Mouse (Mus musculus): ENCODE measurements around the gene Has1. TPM values are rescaled to one million over a fixed set of nuclear protein-coding genes. Genes with fewer than 3 reads are reported as not detected.

The Has1 gene
- polyA plus RNA-seq, 1 experiment, result 0.16 TPM

GRCm38 (mm10) chr17:17882672-17883071 lies 27.7 kb upstream of the Has1 start:
- WGBS, result 75% methylated on average over 3 of the region's 3 CpGs

DNA sequence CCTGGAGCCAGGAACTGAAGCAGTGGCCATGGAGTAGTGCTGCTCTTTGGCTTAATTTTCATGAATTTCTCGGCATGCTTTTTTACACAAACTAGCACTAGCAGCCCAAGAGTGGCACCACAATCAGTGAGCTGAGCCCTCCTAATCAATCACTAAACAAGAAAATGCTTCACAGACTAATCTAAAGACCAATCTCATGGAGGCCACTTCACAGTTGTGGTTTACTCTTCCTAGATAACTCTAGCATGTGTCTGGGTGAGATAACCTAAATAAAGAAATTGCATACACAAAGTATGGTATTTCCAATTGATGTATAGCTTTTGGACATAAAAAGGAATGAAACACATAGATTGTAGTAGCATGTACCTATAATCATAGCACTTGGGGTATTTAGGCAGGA lies 24.3 kb upstream of the Has1 start:
- no peaks in the 10 kb centered on the region for H3K4me1 ChIP-seq (ENCODE audit: control insufficient read depth, insufficient read depth, insufficient read length, low read length)
- no peaks in the 10 kb centered on the region for H3K36me3 ChIP-seq (ENCODE audit: control insufficient read depth, insufficient read depth, low read length)
- 86% methylated on average over 1 of the region's 1 CpGs for WGBS
- H3K4me3 ChIP-seq (ENCODE audit: low read depth, low read length), result no peak overlapping the region
- no peak overlapping the region for H3K27ac ChIP-seq (ENCODE audit: insufficient read depth, low read depth, low read length)
- no peak for TF ChIP-seq CTCF (IDR thresholded peaks at IDR 0.05; ENCODE audit: extremely low read depth, insufficient read length, insufficient replicate concordance, low read depth, low read length)
- H3K27me3 ChIP-seq (ENCODE audit: control insufficient read depth, insufficient read depth, low read length), result no peaks in the 10 kb centered on the region

More at GRCm38 (mm10) chr17:17882672-17883071, 27.7 kb upstream of the Has1 start:
- H3K4me3 ChIP-seq (ENCODE audit: low read depth, low read length), result no peak overlapping the region
- no peaks in the 10 kb centered on the region for H3K36me3 ChIP-seq (ENCODE audit: control insufficient read depth, insufficient read depth, low read length)
- no peak overlapping the region for H3K27ac ChIP-seq (ENCODE audit: insufficient read depth, low read depth, low read length)
- no peak for TF ChIP-seq CTCF (IDR thresholded peaks at IDR 0.05; ENCODE audit: extremely low read depth, insufficient read length, insufficient replicate concordance, low read depth, low read length)
- no peak for TF ChIP-seq POLR2A (IDR thresholded peaks at IDR 0.05; ENCODE audit: low read depth, low read length)
- no peaks in the 10 kb centered on the region for H3K27me3 ChIP-seq (ENCODE audit: control insufficient read depth, insufficient read depth, low read length)
- H3K4me1 ChIP-seq (ENCODE audit: control insufficient read depth, insufficient read depth, insufficient read length, low read length), result no peaks in the 10 kb centered on the region

- no peaks in the 10 kb centered on the region for H3K27me3 ChIP-seq (ENCODE audit: control insufficient read depth, insufficient read depth, low read length)
- no peaks in the 10 kb centered on the region for H3K36me3 ChIP-seq (ENCODE audit: control insufficient read depth, insufficient read depth, low read length)
- 74% methylated on average over 2 of the region's 2 CpGs for WGBS
- no peaks in the 10 kb centered on the region for H3K4me1 ChIP-seq (ENCODE audit: control insufficient read depth, insufficient read depth, insufficient read length, low read length)
- H3K4me3 ChIP-seq (ENCODE audit: low read depth, low read length), result no peak overlapping the region
- TF ChIP-seq CTCF (IDR thresholded peaks at IDR 0.05; ENCODE audit: extremely low read depth, insufficient read length, insufficient replicate concordance, low read depth, low read length) (no peak), POLR2A (IDR thresholded peaks at IDR 0.05; ENCODE audit: low read depth, low read length) (no peak)
- H3K27ac ChIP-seq (ENCODE audit: insufficient read depth, low read depth, low read length), result no peak overlapping the region
These were observed 16.7 kb upstream of the Has1 start for GRCm38 (mm10) chr17:17871697-17872096.

GRCm38 (mm10) chr17:17870892-17871550 lies 16.0 kb upstream of the Has1 start:
- no peak overlapping the region for H3K27ac ChIP-seq (ENCODE audit: insufficient read depth, low read depth, low read length)

DNA sequence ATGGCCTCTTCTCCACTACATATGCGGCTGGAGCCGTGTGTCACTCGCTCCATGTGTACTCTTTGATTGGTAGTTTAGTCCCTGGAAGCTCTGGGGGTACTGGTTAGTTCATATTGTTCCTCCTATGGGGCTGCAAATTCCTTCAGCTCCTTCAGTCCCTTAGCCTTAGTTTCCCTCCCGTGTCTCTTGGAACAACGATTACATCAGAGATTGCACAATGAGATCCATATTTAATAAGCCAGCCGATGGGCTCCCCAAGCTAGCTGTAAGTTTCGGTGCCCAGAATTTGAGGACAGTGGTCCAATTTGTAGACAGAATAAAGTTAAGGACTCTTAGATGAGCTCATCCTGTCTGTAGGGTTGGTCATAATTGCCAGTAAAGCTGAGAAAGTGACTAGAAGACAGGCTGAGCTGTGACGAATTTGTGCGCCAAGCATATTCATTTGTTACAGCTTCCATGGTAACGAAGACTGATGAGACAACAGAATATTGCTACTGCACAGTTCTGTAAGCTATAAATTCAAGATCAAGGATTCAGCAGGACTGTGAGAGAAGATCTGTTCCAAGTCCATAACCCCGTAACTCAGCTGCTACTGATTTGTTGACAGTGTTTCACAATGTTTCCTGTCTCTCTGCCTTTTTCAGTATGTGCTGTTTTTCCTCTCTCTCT lies 11.9 kb upstream of the Has1 start:
- Histone ChIP-seq H3K4me3 (ENCODE audit: low read depth, low read length) (no peak overlapping the region), H3K27me3 (ENCODE audit: control insufficient read depth, insufficient read depth, low read length) (no peaks in the 10 kb centered on the region), H3K4me1 (ENCODE audit: control insufficient read depth, insufficient read depth, insufficient read length, low read length) (no peaks in the 10 kb centered on the region), H3K36me3 (ENCODE audit: control insufficient read depth, insufficient read depth, low read length) (no peaks in the 10 kb centered on the region), H3K27ac (ENCODE audit: insufficient read depth, low read depth, low read length) (no peak overlapping the region)
- WGBS, result 77% methylated on average over 11 of the region's 11 CpGs
- TF ChIP-seq POLR2A (IDR thresholded peaks at IDR 0.05; ENCODE audit: low read depth, low read length), result no peak
- no peak for TF ChIP-seq CTCF (IDR thresholded peaks at IDR 0.05; ENCODE audit: extremely low read depth, insufficient read length, insufficient replicate concordance, low read depth, low read length)

More at GRCm38 (mm10) chr17:17870892-17871550, 16.0 kb upstream of the Has1 start:
- H3K4me1 ChIP-seq (ENCODE audit: control insufficient read depth, insufficient read depth, insufficient read length, low read length), result no peaks in the 10 kb centered on the region
- no peaks in the 10 kb centered on the region for H3K36me3 ChIP-seq (ENCODE audit: control insufficient read depth, insufficient read depth, low read length)
- no peak for TF ChIP-seq POLR2A (IDR thresholded peaks at IDR 0.05; ENCODE audit: low read depth, low read length)
- TF ChIP-seq CTCF (IDR thresholded peaks at IDR 0.05; ENCODE audit: extremely low read depth, insufficient read length, insufficient replicate concordance, low read depth, low read length), result no peak
- WGBS, result 68% methylated on average over 2 of the region's 2 CpGs
- no peaks in the 10 kb centered on the region for H3K27me3 ChIP-seq (ENCODE audit: control insufficient read depth, insufficient read depth, low read length)
- H3K4me3 ChIP-seq (ENCODE audit: low read depth, low read length), result no peak overlapping the region

GRCm38 (mm10) chr17:17865168-17865567 lies 10.2 kb upstream of the Has1 start:
- no peaks in the 10 kb centered on the region for H3K27me3 ChIP-seq (ENCODE audit: control insufficient read depth, insufficient read depth, low read length)
- no peaks in the 10 kb centered on the region for H3K36me3 ChIP-seq (ENCODE audit: control insufficient read depth, insufficient read depth, low read length)
- no peak overlapping the region for H3K4me3 ChIP-seq (ENCODE audit: low read depth, low read length)
- H3K4me1 ChIP-seq (ENCODE audit: control insufficient read depth, insufficient read depth, insufficient read length, low read length), result no peaks in the 10 kb centered on the region
- no peak overlapping the region for H3K27ac ChIP-seq (ENCODE audit: insufficient read depth, low read depth, low read length)
- 50% methylated on average over 2 of the region's 2 CpGs for WGBS
- TF ChIP-seq CTCF (IDR thresholded peaks at IDR 0.05; ENCODE audit: extremely low read depth, insufficient read length, insufficient replicate concordance, low read depth, low read length) (no peak), POLR2A (IDR thresholded peaks at IDR 0.05; ENCODE audit: low read depth, low read length) (no peak)

DNA sequence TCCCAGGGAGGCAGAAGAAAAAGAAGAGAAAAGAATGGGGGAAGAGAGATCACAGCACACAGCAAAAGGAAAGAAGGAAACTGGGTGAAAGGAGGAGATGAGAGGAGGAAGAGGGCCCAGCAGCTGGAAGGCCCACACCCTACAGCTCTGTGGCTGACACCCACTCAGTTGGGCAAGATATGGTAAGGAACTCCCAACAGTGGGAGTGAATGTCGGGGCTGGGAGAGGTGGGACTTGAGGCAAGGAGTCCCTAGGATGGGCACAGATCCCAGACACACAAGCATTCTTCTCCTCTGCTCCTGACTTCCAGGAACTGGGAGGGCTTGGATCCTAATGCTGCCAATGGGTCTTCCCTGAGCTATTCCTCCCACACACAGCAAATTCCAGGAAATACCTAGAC lies 7.4 kb upstream of the Has1 start:
- 67% methylated on average over 1 of the region's 1 CpGs for WGBS
- no peak for TF ChIP-seq POLR2A (IDR thresholded peaks at IDR 0.05; ENCODE audit: low read depth, low read length)
- H3K4me3 ChIP-seq (ENCODE audit: low read depth, low read length), result no peak overlapping the region
- H3K4me1 ChIP-seq (ENCODE audit: control insufficient read depth, insufficient read depth, insufficient read length, low read length), result no peaks in the 10 kb centered on the region
- no peak overlapping the region for H3K27ac ChIP-seq (ENCODE audit: insufficient read depth, low read depth, low read length)
- H3K27me3 ChIP-seq (ENCODE audit: control insufficient read depth, insufficient read depth, low read length), result no peaks in the 10 kb centered on the region
- H3K36me3 ChIP-seq (ENCODE audit: control insufficient read depth, insufficient read depth, low read length), result no peaks in the 10 kb centered on the region

Measured in small intestine, adult 2 months (tissue).